In genomic region chr14:19874201-19874807, GRCm38 (mm10) we compare ENCODE assay signal across 22 mouse cellular contexts. TPM values are rescaled to one million over a fixed set of nuclear protein-coding genes. Genes with fewer than 3 reads are reported as not detected.
DNase-seq lines count a peak whose midpoint lies in the region; ATAC-seq and TF ChIP-seq lines count a peak whose summit lies in the region.
"Had no signal": no experiment of that assay in that cellular context is flagged by ENCODE, and none has a peak within 500 bp of the region (broad histone marks: within the 10 kb centered on the region; RNA-seq: fewer than 3 reads in every experiment).

No protein-coding gene starts in this region.

- TF ChIP-seq POLR2A in cortical plate, adult 2 months (IDR thresholded peaks at IDR 0.05; ENCODE audit: extremely low read depth, insufficient read depth, low read length), result no peak

- peaks cover 18% of the 10 kb centered on the region; the same call in 1 of the 2 replicates for H3K36me3 ChIP-seq in midbrain, postnatal 0 days (ENCODE audit: insufficient read depth, low read length)
- peaks cover 24% of the 10 kb centered on the region for H3K36me3 ChIP-seq in midbrain, embryonic 10.5 days
- H3K36me3 ChIP-seq: embryonic facial prominence, embryonic 12.5 days; embryonic facial prominence, embryonic 15.5 days had no signal

- peak in 1 of 2 experiments; percentile 36 for DNase-seq in layer of hippocampus, adult 2 months (ENCODE audit: low spot score in 2 of 2)
- no peak for DNase-seq in layer of hippocampus, postnatal 10 days (ENCODE audit: low spot score in 2 of 2)
- no peak for DNase-seq in midbrain, postnatal 0 days (ENCODE audit: low spot score)
- DNase-seq in midbrain, embryonic 10.5 days (ENCODE audit: low spot score), result no peak
- no peak for DNase-seq in heart, adult 8-10 months (ENCODE audit: low spot score)
- DNase-seq: adrenal gland, adult 8-10 months; adrenal gland, postnatal 25 days; cerebellum, adult 18-20 months; cerebellum, adult 9-10 months; cerebellum, postnatal 14 days; forebrain, postnatal 0 days; gastrocnemius, postnatal 10 days; gastrocnemius, postnatal 36 days; heart, adult 2 months had no signal

- WGBS in midbrain, postnatal 0 days, result 81% methylated on average over 11 of the region's 11 CpGs
- WGBS in midbrain, embryonic 10.5 days, result 81% methylated on average over 11 of the region's 11 CpGs

- no peak overlapping the region for H3K9ac ChIP-seq in midbrain, postnatal 0 days (replicated peaks; ENCODE audit: low read length, poor library complexity, severe bottlenecking)
- H3K9ac ChIP-seq: embryonic facial prominence, embryonic 12.5 days; embryonic facial prominence, embryonic 15.5 days; forebrain, postnatal 0 days; hindbrain, embryonic 12.5 days; hindbrain, embryonic 15.5 days had no signal

- no peaks in the 10 kb centered on the region for H3K27me3 ChIP-seq in midbrain, postnatal 0 days (ENCODE audit: insufficient read depth, low read length)
- no peaks in the 10 kb centered on the region for H3K27me3 ChIP-seq in midbrain, embryonic 10.5 days (ENCODE audit: low read depth, poor library complexity, severe bottlenecking)
- H3K27me3 ChIP-seq: embryonic facial prominence, embryonic 12.5 days; embryonic facial prominence, embryonic 15.5 days; hindbrain, embryonic 12.5 days; hindbrain, embryonic 15.5 days had no signal

- H3K27ac ChIP-seq in layer of hippocampus, adult 2 months, result peak overlapping the region; percentile 74
- H3K27ac ChIP-seq in midbrain, postnatal 0 days (ENCODE audit: low read depth, low read length), result 0 out of 2 replicates have a peak overlapping the region, but pooled peaks have one; percentile 12
- no peak overlapping the region for H3K27ac ChIP-seq in midbrain, embryonic 10.5 days (replicated peaks)
- H3K27ac ChIP-seq in cortical plate, adult 2 months (ENCODE audit: insufficient read depth, low read length), result peak overlapping the region; percentile 27; the same call in 1 of the 2 replicates
- H3K27ac ChIP-seq: embryonic facial prominence, embryonic 12.5 days; embryonic facial prominence, embryonic 15.5 days; heart, adult 2 months; hindbrain, embryonic 12.5 days; hindbrain, embryonic 15.5 days had no signal

- no peak overlapping the region for H3K4me2 ChIP-seq in midbrain, postnatal 0 days (ENCODE audit: low read depth, low read length, poor library complexity, severe bottlenecking)
- H3K4me2 ChIP-seq: embryonic facial prominence, embryonic 12.5 days; embryonic facial prominence, embryonic 15.5 days; heart, embryonic 11.5 days; hindbrain, embryonic 12.5 days; hindbrain, embryonic 15.5 days had no signal

- TF ChIP-seq CTCF in layer of hippocampus, adult 2 months (conservative IDR thresholded peaks at IDR 0.05), result no peak
- TF ChIP-seq CTCF in midbrain, postnatal 0 days (IDR thresholded peaks at IDR 0.05), result no peak
- TF ChIP-seq CTCF in cortical plate, adult 2 months (IDR thresholded peaks at IDR 0.05; ENCODE audit: extremely low read depth, insufficient read depth, low read length), result no peak

- H3K4me3 ChIP-seq in layer of hippocampus, adult 2 months, result no peak overlapping the region
- H3K4me3 ChIP-seq in midbrain, postnatal 0 days (ENCODE audit: low read depth, low read length), result no peak overlapping the region
- H3K4me3 ChIP-seq in midbrain, embryonic 10.5 days, result no peak overlapping the region
- H3K4me3 ChIP-seq in cortical plate, adult 2 months (ENCODE audit: insufficient read depth, low read length), result no peak overlapping the region
- H3K4me3 ChIP-seq: embryonic facial prominence, embryonic 12.5 days; embryonic facial prominence, embryonic 15.5 days; heart, adult 2 months; hindbrain, embryonic 12.5 days; hindbrain, embryonic 15.5 days had no signal

- no peaks in the 10 kb centered on the region for H3K9me3 ChIP-seq in midbrain, postnatal 0 days (ENCODE audit: low read length)
- no peaks in the 10 kb centered on the region for H3K9me3 ChIP-seq in midbrain, embryonic 10.5 days (replicated peaks)
- H3K9me3 ChIP-seq: embryonic facial prominence, embryonic 12.5 days; embryonic facial prominence, embryonic 15.5 days; hindbrain, embryonic 12.5 days; hindbrain, embryonic 15.5 days had no signal

- H3K4me1 ChIP-seq in midbrain, postnatal 0 days (ENCODE audit: insufficient read depth, low read length), result no peaks in the 10 kb centered on the region
- no peaks in the 10 kb centered on the region for H3K4me1 ChIP-seq in midbrain, embryonic 10.5 days
- peaks cover 3% of the 10 kb centered on the region; the same call in 1 of the 2 replicates for H3K4me1 ChIP-seq in cortical plate, adult 2 months (ENCODE audit: control insufficient read depth, insufficient read depth, low read length)
- H3K4me1 ChIP-seq: embryonic facial prominence, embryonic 12.5 days; embryonic facial prominence, embryonic 15.5 days; hindbrain, embryonic 12.5 days; hindbrain, embryonic 15.5 days had no signal

- no peak for ATAC-seq in midbrain, postnatal 0 days (ENCODE audit: low FRiP score)
- ATAC-seq: activated CD4-positive, CD25-positive, alpha-beta regulatory T cell, adult 4 months; forebrain, embryonic 14.5 days; forebrain, postnatal 0 days had no signal

RNA-seq across cellular contexts. Expression of gene Rtraf, which starts 50.7 kb away (rescaled TPM):
- total RNA-seq in layer of hippocampus, adult 2 months (2021), result 10 to 100 TPM; 51.5 to 56.4 TPM
- 10 to 100 TPM; 62.7 to 62.8 TPM for total RNA-seq in layer of hippocampus, postnatal 10 days (2021)
- total RNA-seq in midbrain, postnatal 0 days (2014; rRNA removed), result 72.8 and 85.3 TPM in 2 replicates
- 131 and 137 TPM in 2 replicates for polyA plus RNA-seq in midbrain, postnatal 0 days (2015; fragmentation: Nextera tagmentation; extraction: Ambion mirVana)
- polyA plus RNA-seq in midbrain, embryonic 10.5 days (2016; fragmentation: Nextera tagmentation; extraction: Ambion mirVana), result 221 and 237 TPM in 2 replicates
- polyA plus RNA-seq in cortical plate, adult 2 months (2012; rRNA removed), result 61.1 and 62.5 TPM in 2 replicates
- total RNA-seq in heart, adult 8-10 months (2022), result 10 to 100 TPM; 61.4 to 74.2 (median 69.8) TPM
